Mouse (Mus musculus): ENCODE measurements around the gene Calm4.

DNA sequence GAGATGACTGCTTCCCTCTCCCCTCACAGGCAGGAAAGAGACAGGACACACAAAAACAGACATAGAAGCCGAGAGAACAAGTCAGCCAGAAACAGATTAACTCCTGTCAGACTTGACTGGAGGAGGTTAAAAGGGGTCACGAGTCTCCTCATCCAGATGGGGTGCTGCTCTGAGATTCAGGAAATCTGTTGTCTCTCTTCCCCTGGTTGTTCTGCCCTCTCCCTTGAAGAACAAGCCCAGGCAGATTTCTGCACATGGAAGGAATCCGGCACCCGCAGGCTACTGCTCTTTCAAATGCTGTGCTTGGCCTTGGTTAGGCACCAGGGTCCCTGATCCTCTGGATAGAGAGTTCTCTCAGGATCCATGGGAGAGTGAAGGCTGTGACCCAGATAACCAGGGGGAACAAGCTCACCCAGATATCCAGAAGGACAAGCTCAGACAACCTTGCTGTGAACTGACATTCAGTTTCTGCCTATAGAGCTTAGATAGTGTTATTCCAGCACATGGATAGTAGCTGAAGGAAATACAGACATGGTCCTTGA is 40.2 kb downstream of the Calm4 start:
- TF ChIP-seq CTCF (IDR thresholded peaks at IDR 0.05; ENCODE audit: control insufficient read depth, insufficient read depth, insufficient read length) (no peak), USF1 (IDR thresholded peaks at IDR 0.05; ENCODE audit: low read depth) (no peak), MYOD1 (IDR thresholded peaks at IDR 0.05; ENCODE audit: control insufficient read depth, insufficient read length, low read depth) (no peak), MAX (IDR thresholded peaks at IDR 0.05) (no peak)

All from C2C12 (cell line).